Mouse (Mus musculus) liver, embryonic 12.5 days (tissue): ENCODE data around the gene Snhg11. TPM values are rescaled to one million over a fixed set of nuclear protein-coding genes. Genes with fewer than 3 reads are reported as not detected.

Experiments used
- ATAC-seq: fragments of 200-750 bp; cut with Nextera tagmentation; 2 replicates; pipeline ENCODE4 v1.8.0; 2017; ENCODE audit warnings: moderate number of reproducible peaks, mild to moderate bottlenecking, moderate library complexity
- H3K27ac ChIP-seq: fragments of 300-500 bp; sonication (generic); 2 replicates; pipeline ENCODE4 v1.5.1; 2016; ENCODE audit warnings: mild to moderate bottlenecking
- H3K27me3 ChIP-seq: fragments of 300-500 bp; sonication (generic); replicated peaks from 2 replicates; pipeline ENCODE4 v1.6.1; 2016; ENCODE audit warnings: mild to moderate bottlenecking, moderate library complexity
- H3K36me3 ChIP-seq: fragments of 300-500 bp; sonication (generic); 2 replicates; pipeline ENCODE4 v1.6.1; 2016; ENCODE audit warnings: mild to moderate bottlenecking, moderate library complexity
- H3K4me1 ChIP-seq: fragments of 300-500 bp; sonication (generic); 2 replicates; pipeline ENCODE4 v1.6.1; 2016
- H3K4me2 ChIP-seq: fragments of 300-500 bp; sonication (generic); 2 replicates; pipeline ENCODE4 v1.6.1; 2016; ENCODE audit warnings: mild to moderate bottlenecking, moderate library complexity
- H3K4me3 ChIP-seq: fragments of 300-500 bp; sonication (generic); 2 replicates; pipeline ENCODE4 v1.5.1; 2016; ENCODE audit warnings: mild to moderate bottlenecking, moderate library complexity
- H3K9ac ChIP-seq: fragments of 300-500 bp; sonication (generic); 2 replicates; pipeline ENCODE4 v1.6.1; 2016; ENCODE audit warnings: mild to moderate bottlenecking, moderate library complexity
- H3K9me3 ChIP-seq: fragments of 300-500 bp; sonication (generic); replicated peaks from 2 replicates; pipeline ENCODE4 v1.6.1; 2016; ENCODE audit warnings: mild to moderate bottlenecking, moderate library complexity
- WGBS: fragments of 180-500 bp; shearing (Covaris S2); methylation state at CpG from one replicate; pipeline ENCODE4 v1.1.7; 2016; ENCODE audit not compliant: insufficient replicate concordance; 5-methylcytosine and 5-hydroxymethylcytosine counted together
- polyA plus RNA-seq: library from polyadenylated mRNA; unstranded; fragments of >200 nt; fragmentation: Nextera tagmentation; extraction: Ambion mirVana; gene quantifications from 2 replicates; pipeline ENCODE4 v1.2.1, GENCODE M21; 2016

Gene Snhg11
- polyA plus RNA-seq, 1 experiment from 2014 or later = 2.2 TPM

DNA sequence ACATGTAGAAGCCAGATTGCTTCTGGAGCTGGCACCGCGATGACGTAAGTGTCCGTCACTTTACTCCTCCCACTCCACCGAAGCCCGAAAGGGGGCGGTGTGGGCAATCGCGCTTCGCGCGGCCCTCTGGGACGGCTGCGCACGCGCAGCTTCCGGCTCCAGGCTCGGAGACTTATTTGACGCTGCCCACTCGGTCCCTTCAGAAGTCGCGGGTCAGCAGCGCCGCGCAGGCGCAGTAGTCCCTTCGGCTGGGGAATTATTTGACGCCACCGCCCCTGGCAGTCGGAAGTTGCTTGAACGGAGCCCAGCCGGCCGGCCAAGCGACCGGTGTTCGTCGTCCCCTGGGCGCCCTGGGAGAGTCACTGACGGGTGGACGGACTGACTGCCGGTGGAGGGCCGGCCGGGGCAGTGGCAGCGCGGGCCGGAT lies 34.2 kb downstream of the Snhg11 start, which contains the start of gene Ralgapb:
Ralgapb (plus strand) TSS at position 254 of the 427 bp plus-strand sequence.
- peak; percentile 85 for ATAC-seq
- Histone ChIP-seq H3K4me1 (peaks cover 49% of the 10 kb centered on the region), H3K27me3 (peaks cover 13% of the 10 kb centered on the region), H3K4me2 (peak within 1 kb of the TSS; percentile 80), H3K9me3 (no peaks in the 10 kb centered on the region), H3K9ac (peak within 1 kb of the TSS; percentile 96), H3K36me3 (no peaks in the 10 kb centered on the region), H3K27ac (peak within 1 kb of the TSS; percentile 89), H3K4me3 (peak within 1 kb of the TSS; percentile 98)
- under 1% methylated on average over 46 of the region's 46 CpGs for WGBS

DNA sequence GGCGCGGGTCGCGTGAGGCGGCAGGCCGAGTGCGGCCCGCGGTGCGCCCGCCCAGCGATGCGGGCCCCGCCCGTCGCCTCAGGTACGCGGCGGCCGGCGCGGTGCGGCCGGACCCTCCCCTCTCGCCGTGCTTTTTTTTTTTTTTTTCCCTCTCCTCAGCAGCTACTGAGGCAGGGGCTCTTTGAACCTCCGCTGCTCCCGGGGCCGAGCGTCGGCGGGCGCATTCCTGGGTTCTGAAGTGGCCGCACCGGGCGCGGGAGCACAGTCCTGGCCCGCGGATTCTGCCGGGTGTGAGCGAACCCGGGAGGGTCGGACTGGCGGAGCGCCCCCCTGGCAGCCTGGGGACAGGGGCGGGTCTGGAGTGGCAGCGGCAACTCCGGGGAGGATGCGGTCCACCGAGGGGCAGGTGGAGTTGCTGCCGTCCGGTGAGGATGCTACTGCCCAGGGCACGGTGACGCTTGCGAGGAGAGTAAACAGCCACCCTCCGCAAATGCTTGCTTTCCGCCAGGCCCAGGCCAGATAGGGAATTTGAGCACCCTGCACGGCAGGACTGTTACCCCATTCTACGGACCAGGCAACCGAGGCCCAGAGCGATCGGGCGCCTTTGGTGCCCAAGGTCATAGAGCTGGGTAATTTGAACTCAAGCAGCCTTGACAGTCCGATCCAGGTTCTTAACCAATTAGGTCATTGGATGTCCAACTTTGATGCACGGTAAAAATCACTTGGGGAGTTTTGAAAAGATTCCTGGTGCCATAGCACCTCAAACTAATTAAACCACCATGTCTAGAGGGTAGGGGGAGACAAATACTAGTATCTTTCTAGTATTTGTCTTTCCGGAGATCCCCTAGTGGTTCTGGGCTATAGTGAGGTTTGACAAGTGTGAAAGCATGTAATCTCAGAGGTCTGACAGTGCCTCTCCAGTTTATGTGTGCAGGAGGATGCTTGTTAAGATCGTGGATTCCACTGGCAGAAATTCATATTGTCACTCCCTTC lies 34.9 kb downstream of the Snhg11 start:
- no peaks in the 10 kb centered on the region for H3K36me3 ChIP-seq
- WGBS = 2% methylated on average over 58 of the region's 67 CpGs
- H3K4me2 ChIP-seq = peak overlapping the region; percentile 80
- peak overlapping the region; percentile 89 for H3K27ac ChIP-seq
- ATAC-seq = peak; percentile 80
- peak overlapping the region; percentile 98 for H3K4me3 ChIP-seq
- H3K9ac ChIP-seq = peak overlapping the region; percentile 96
- no peaks in the 10 kb centered on the region for H3K9me3 ChIP-seq
- H3K27me3 ChIP-seq = peaks cover 9% of the 10 kb centered on the region; the same call in 1 of the 2 replicates
- H3K4me1 ChIP-seq = peaks cover 53% of the 10 kb centered on the region

DNA sequence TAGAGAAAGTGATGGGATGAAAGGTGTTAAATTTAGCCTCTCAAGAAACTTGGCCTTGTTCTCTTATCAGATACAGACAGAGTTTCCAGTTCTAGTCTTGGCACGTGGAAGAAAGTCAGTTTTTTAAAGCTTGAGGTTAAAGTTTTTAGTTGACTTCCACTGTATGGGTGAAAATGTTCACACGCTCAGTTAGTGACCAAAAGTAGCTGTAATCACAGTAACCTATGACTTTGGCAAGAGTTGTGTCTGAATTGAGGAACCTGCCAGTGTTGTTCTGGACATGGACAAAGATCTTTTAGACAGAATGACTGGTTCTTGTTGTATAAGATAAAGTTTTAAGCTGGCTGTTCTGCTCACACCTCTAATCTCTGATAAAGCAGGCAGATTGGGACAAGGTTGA lies 37.8 kb downstream of the Snhg11 start:
- Histone ChIP-seq H3K9ac (no peak overlapping the region), H3K9me3 (no peaks in the 10 kb centered on the region), H3K4me3 (no peak overlapping the region), H3K27me3 (no peaks in the 10 kb centered on the region), H3K27ac (peak overlapping the region; percentile 66; the same call in 1 of the 2 replicates), H3K36me3 (no peaks in the 10 kb centered on the region), H3K4me2 (peak overlapping the region; percentile 31; the same call in 1 of the 2 replicates), H3K4me1 (peaks cover 64% of the 10 kb centered on the region)
- ATAC-seq = no peak
- WGBS = 28% methylated on average over 2 of the region's 2 CpGs

DNA sequence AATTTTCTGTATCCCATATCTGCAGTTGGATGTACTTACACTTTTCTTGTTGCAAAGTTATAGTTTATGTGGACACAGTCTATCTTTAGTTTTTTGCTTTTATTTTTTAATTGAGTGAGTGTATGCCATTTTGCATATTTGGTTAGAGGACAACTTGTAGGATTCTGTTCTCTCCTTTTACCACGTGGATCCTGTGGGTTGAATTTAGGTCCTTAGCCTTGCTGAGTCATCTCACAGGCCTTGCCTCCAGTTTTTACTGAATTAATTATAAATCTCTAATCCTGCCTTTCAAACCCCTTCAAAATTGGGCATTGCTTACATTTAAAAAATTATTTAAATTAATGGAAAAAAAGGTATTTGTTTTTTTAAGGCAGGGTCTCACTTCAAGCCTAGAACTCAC lies 40.4 kb downstream of the Snhg11 start:
- Histone ChIP-seq H3K36me3 (peaks cover 3% of the 10 kb centered on the region; the same call in 1 of the 2 replicates), H3K4me3 (no peak overlapping the region), H3K9ac (no peak overlapping the region), H3K27me3 (no peaks in the 10 kb centered on the region), H3K4me1 (peaks cover 51% of the 10 kb centered on the region), H3K4me2 (no peak overlapping the region), H3K27ac (no peak overlapping the region), H3K9me3 (no peaks in the 10 kb centered on the region)
- no peak for ATAC-seq
- WGBS = 43% methylated on average over 1 of the region's 1 CpGs

DNA sequence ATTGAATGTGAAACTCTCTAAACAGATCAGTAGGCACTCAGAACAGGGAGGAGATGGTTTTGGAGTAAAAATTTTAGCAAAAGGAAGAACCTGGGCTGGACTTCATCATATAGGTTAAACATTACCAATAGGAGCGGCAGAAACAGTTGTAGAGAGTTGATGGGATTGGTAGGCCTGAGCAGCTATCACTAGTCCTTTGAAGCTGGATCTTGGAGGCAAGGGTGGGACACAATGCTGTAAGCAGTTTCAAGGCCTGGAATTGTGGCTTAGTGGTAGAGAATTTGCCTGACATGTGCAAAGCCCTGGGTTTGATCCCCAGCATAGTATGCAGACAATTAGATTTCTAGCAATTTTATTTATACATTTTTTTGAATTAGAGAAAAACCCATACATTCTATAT lies 43.2 kb downstream of the Snhg11 start:
- Histone ChIP-seq H3K27ac (no peak overlapping the region), H3K27me3 (no peaks in the 10 kb centered on the region), H3K4me2 (no peak overlapping the region), H3K4me3 (no peak overlapping the region), H3K36me3 (peaks cover 21% of the 10 kb centered on the region), H3K9me3 (no peaks in the 10 kb centered on the region), H3K9ac (no peak overlapping the region), H3K4me1 (peaks cover 24% of the 10 kb centered on the region)
- 86% methylated on average over 1 of the region's 1 CpGs for WGBS
- ATAC-seq = no peak

Other genes starting within 250 kb of the Snhg11 start
- gene Tgm2, start 229.2 kb upstream of the Snhg11 start, polyA plus RNA-seq = 69.4 and 69.9 TPM in 2 replicates
- gene D630003M21Rik, start 146.4 kb upstream of the Snhg11 start, polyA plus RNA-seq = 0.31 and 0.39 TPM in 2 replicates
- gene Bpi, start 117.5 kb upstream of the Snhg11 start, polyA plus RNA-seq = not detected in 2 replicates
- 12.9 and 14.4 TPM in 2 replicates for gene Lbp, start 69.1 kb upstream of the Snhg11 start, polyA plus RNA-seq
- gene Ralgapb, start 34.2 kb downstream of the Snhg11 start, polyA plus RNA-seq = 10.5 TPM in 2 replicates
- gene Adig, start 127.0 kb downstream of the Snhg11 start, polyA plus RNA-seq = not detected in 2 replicates
- gene Arhgap40, start 137.2 kb downstream of the Snhg11 start, polyA plus RNA-seq = not detected in 2 replicates
- gene Slc32a1, start 235.1 kb downstream of the Snhg11 start, polyA plus RNA-seq = not detected in 2 replicates
- 12.5 and 13.3 TPM in 2 replicates for gene Actr5, start 249.2 kb downstream of the Snhg11 start, polyA plus RNA-seq